Mouse (Mus musculus) regulatory T cell (primary cell): ENCODE measurements around the gene Stt3b.

ENCODE experiments used
- in situ Hi-C: fragments of 300-600 bp; cut with MboI, MseI; formaldehyde crosslinking; loops from one replicate; pipeline ENCODE4 v1.15.1; 2025; ENCODE audit warnings: high pct_unique_total_duplicates

Stt3b gene

GRCm38 (mm10) chr9:115318621-115319375 is 8.6 kb upstream of the Stt3b start:
- in situ Hi-C loops, result no loop called here

- in situ Hi-C loops, result no loop called here
Observed at GRCm38 (mm10) chr9:115317049-115317448, 6.8 kb upstream of the Stt3b start.

GRCm38 (mm10) chr9:115314556-115314955 is 4.3 kb upstream of the Stt3b start:
- in situ Hi-C loops, result loop anchor here (5.0 kb wide), 1 partner anchor 308 kb away; no protein-coding TSS in a partner anchor

- in situ Hi-C loops, result loop anchor here (5.0 kb wide), 1 partner anchor 308 kb away; no protein-coding TSS in a partner anchor
Observed at GRCm38 (mm10) chr9:115313830-115314229, 3.6 kb upstream of the Stt3b start.

- in situ Hi-C loops, result loop anchor here (5.0 kb wide), 1 partner anchor 311 kb away; no protein-coding TSS in a partner anchor
Observed at GRCm38 (mm10) chr9:115311223-115311520, 951 bp upstream of the Stt3b start.

GRCm38 (mm10) chr9:115309977-115310345 is 260 bp downstream of the Stt3b start:
- in situ Hi-C loops, result loop anchor here (5.0 to 10.0 kb wide), 2 partner anchors 295 to 312 kb away; no protein-coding TSS in a partner anchor

GRCm38 (mm10) chr9:115309381-115309971 is 745 bp downstream of the Stt3b start:
- in situ Hi-C loops, result loop anchor here (10.0 kb wide), 1 partner anchor 295 kb away; no protein-coding TSS in a partner anchor

- in situ Hi-C loops, result loop anchor here (10.0 kb wide), 1 partner anchor 296 kb away; no protein-coding TSS in a partner anchor
Observed at GRCm38 (mm10) chr9:115308941-115309380, 1.3 kb downstream of the Stt3b start.

GRCm38 (mm10) chr9:115308401-115308800 is 1.8 kb downstream of the Stt3b start:
- in situ Hi-C loops, result loop anchor here (10.0 kb wide), 1 partner anchor 296 kb away; no protein-coding TSS in a partner anchor

- in situ Hi-C loops, result loop anchor here (10.0 kb wide), 1 partner anchor 299 kb away; no protein-coding TSS in a partner anchor
Observed at GRCm38 (mm10) chr9:115306202-115306601, 4.0 kb downstream of the Stt3b start.

- in situ Hi-C loops, result loop anchor here (10.0 kb wide), 1 partner anchor 301 kb away; no protein-coding TSS in a partner anchor
Observed at GRCm38 (mm10) chr9:115304149-115304548, 6.1 kb downstream of the Stt3b start.

- in situ Hi-C loops, result loop anchor here (10.0 kb wide), 1 partner anchor 303 kb away; no protein-coding TSS in a partner anchor
Observed at GRCm38 (mm10) chr9:115301593-115301992, 8.6 kb downstream of the Stt3b start.

- in situ Hi-C loops, result loop anchor here (10.0 kb wide), 1 partner anchor 304 kb away; no protein-coding TSS in a partner anchor
Observed at GRCm38 (mm10) chr9:115301002-115301579, 9.1 kb downstream of the Stt3b start.

- in situ Hi-C loops, result no loop called here
Observed at GRCm38 (mm10) chr9:115296738-115297137, 13.5 kb downstream of the Stt3b start.

GRCm38 (mm10) chr9:115293920-115294594 is 16.2 kb downstream of the Stt3b start:
- in situ Hi-C loops, result no loop called here

- in situ Hi-C loops, result no loop called here
Observed at GRCm38 (mm10) chr9:115287774-115288434, 22.3 kb downstream of the Stt3b start.

GRCm38 (mm10) chr9:115284385-115284784 is 25.8 kb downstream of the Stt3b start:
- in situ Hi-C loops, result no loop called here

GRCm38 (mm10) chr9:115283403-115283802 is 26.8 kb downstream of the Stt3b start:
- in situ Hi-C loops, result no loop called here

GRCm38 (mm10) chr9:115278641-115279040 is 31.6 kb downstream of the Stt3b start:
- in situ Hi-C loops, result no loop called here

GRCm38 (mm10) chr9:115274806-115275205 is 35.4 kb downstream of the Stt3b start:
- in situ Hi-C loops, result no loop called here

- in situ Hi-C loops, result no loop called here
Observed at GRCm38 (mm10) chr9:115273095-115273649, 37.0 kb downstream of the Stt3b start.
